Mouse (Mus musculus): ENCODE measurements around the gene Ptk6.
"Not testable (repeated sequence)": the region's sequence is repeated elsewhere in the genome, so short reads cannot be mapped to it uniquely, and the experiment has no call there.

Gene Ptk6

GRCm38 (mm10) chr2:181212389-181213020 is 9.9 kb upstream of the Ptk6 start:
- Histone ChIP-seq H3K36me3 (ENCODE audit: insufficient read depth, low read length) (no peaks in the 10 kb centered on the region), H3K4me1 (replicated peaks; ENCODE audit: low read depth, low read length) (peaks cover 31% of the 10 kb centered on the region), H3K27me3 (ENCODE audit: insufficient read depth, low read length) (peaks cover 75% of the 10 kb centered on the region), H3K4me3 (replicated peaks; ENCODE audit: low read length) (peak overlapping the region; percentile 70), H3K9me3 (ENCODE audit: low read length) (no peaks in the 10 kb centered on the region)
- TF ChIP-seq POU5F1 (IDR thresholded peaks at IDR 0.05; ENCODE audit: borderline replicate concordance, low read length) (no peak), NANOG (IDR thresholded peaks at IDR 0.05; ENCODE audit: borderline replicate concordance, low read length) (no peak), CTCF (conservative IDR thresholded peaks at IDR 0.05; ENCODE audit: low read length) (no peak)

GRCm38 (mm10) chr2:181206118-181206517 is 3.5 kb upstream of the Ptk6 start:
- Histone ChIP-seq H3K27me3 (ENCODE audit: insufficient read depth, low read length) (peaks cover 46% of the 10 kb centered on the region), H3K36me3 (ENCODE audit: insufficient read depth, low read length) (no peaks in the 10 kb centered on the region), H3K4me1 (replicated peaks; ENCODE audit: low read depth, low read length) (peaks cover 7% of the 10 kb centered on the region), H3K9me3 (ENCODE audit: low read length) (no peaks in the 10 kb centered on the region), H3K4me3 (replicated peaks; ENCODE audit: low read length) (no peak overlapping the region)
- TF ChIP-seq NANOG (IDR thresholded peaks at IDR 0.05; ENCODE audit: borderline replicate concordance, low read length), result no peak
- TF ChIP-seq CTCF (conservative IDR thresholded peaks at IDR 0.05; ENCODE audit: low read length), result no peak
- TF ChIP-seq POU5F1 (IDR thresholded peaks at IDR 0.05; ENCODE audit: borderline replicate concordance, low read length), result no peak

GRCm38 (mm10) chr2:181205678-181206077 is 3.1 kb upstream of the Ptk6 start:
- TF ChIP-seq POU5F1 (IDR thresholded peaks at IDR 0.05; ENCODE audit: borderline replicate concordance, low read length) (no peak), NANOG (IDR thresholded peaks at IDR 0.05; ENCODE audit: borderline replicate concordance, low read length) (no peak), CTCF (conservative IDR thresholded peaks at IDR 0.05; ENCODE audit: low read length) (no peak)
- no peaks in the 10 kb centered on the region for H3K36me3 ChIP-seq (ENCODE audit: insufficient read depth, low read length)

GRCm38 (mm10) chr2:181202886-181203285 is 297 bp upstream of the Ptk6 start:
- no peak overlapping the region for H3K4me3 ChIP-seq (replicated peaks; ENCODE audit: low read length)
- peaks cover 7% of the 10 kb centered on the region for H3K4me1 ChIP-seq (replicated peaks; ENCODE audit: low read depth, low read length)
- no peaks in the 10 kb centered on the region for H3K36me3 ChIP-seq (ENCODE audit: insufficient read depth, low read length)
- peaks cover 18% of the 10 kb centered on the region for H3K27me3 ChIP-seq (ENCODE audit: insufficient read depth, low read length)
- H3K9me3 ChIP-seq (ENCODE audit: low read length), result no peaks in the 10 kb centered on the region
- no peak for TF ChIP-seq POU5F1 (IDR thresholded peaks at IDR 0.05; ENCODE audit: borderline replicate concordance, low read length)
- no peak for TF ChIP-seq NANOG (IDR thresholded peaks at IDR 0.05; ENCODE audit: borderline replicate concordance, low read length)
- no peak for TF ChIP-seq CTCF (conservative IDR thresholded peaks at IDR 0.05; ENCODE audit: low read length)

More at GRCm38 (mm10) chr2:181205678-181206077, 3.1 kb upstream of the Ptk6 start:
- Histone ChIP-seq H3K9me3 (ENCODE audit: low read length) (no peaks in the 10 kb centered on the region), H3K4me3 (replicated peaks; ENCODE audit: low read length) (no peak overlapping the region), H3K27me3 (ENCODE audit: insufficient read depth, low read length) (peaks cover 42% of the 10 kb centered on the region), H3K4me1 (replicated peaks; ENCODE audit: low read depth, low read length) (peaks cover 7% of the 10 kb centered on the region)

GRCm38 (mm10) chr2:181201606-181202005 is 983 bp downstream of the Ptk6 start:
- Histone ChIP-seq H3K9me3 (ENCODE audit: low read length) (no peaks in the 10 kb centered on the region), H3K4me1 (replicated peaks; ENCODE audit: low read depth, low read length) (peaks cover 7% of the 10 kb centered on the region), H3K36me3 (ENCODE audit: insufficient read depth, low read length) (no peaks in the 10 kb centered on the region), H3K27me3 (ENCODE audit: insufficient read depth, low read length) (peaks cover 12% of the 10 kb centered on the region), H3K4me3 (replicated peaks; ENCODE audit: low read length) (no peak overlapping the region)
- TF ChIP-seq POU5F1 (IDR thresholded peaks at IDR 0.05; ENCODE audit: borderline replicate concordance, low read length), result no peak
- no peak for TF ChIP-seq NANOG (IDR thresholded peaks at IDR 0.05; ENCODE audit: borderline replicate concordance, low read length)
- TF ChIP-seq CTCF (conservative IDR thresholded peaks at IDR 0.05; ENCODE audit: low read length), result no peak

- peaks cover 7% of the 10 kb centered on the region for H3K27me3 ChIP-seq (ENCODE audit: insufficient read depth, low read length)
- no peaks in the 10 kb centered on the region for H3K36me3 ChIP-seq (ENCODE audit: insufficient read depth, low read length)
- H3K4me3 ChIP-seq (replicated peaks; ENCODE audit: low read length), result no peak overlapping the region
- TF ChIP-seq NANOG (IDR thresholded peaks at IDR 0.05; ENCODE audit: borderline replicate concordance, low read length) (no peak), POU5F1 (IDR thresholded peaks at IDR 0.05; ENCODE audit: borderline replicate concordance, low read length) (no peak), CTCF (conservative IDR thresholded peaks at IDR 0.05; ENCODE audit: low read length) (no peak)
- H3K4me1 ChIP-seq (replicated peaks; ENCODE audit: low read depth, low read length), result peaks cover 20% of the 10 kb centered on the region
- no peaks in the 10 kb centered on the region for H3K9me3 ChIP-seq (ENCODE audit: low read length)
These were observed 5.8 kb downstream of the Ptk6 start for GRCm38 (mm10) chr2:181196628-181197300.

- H3K4me1 ChIP-seq (replicated peaks; ENCODE audit: low read depth, low read length), result peaks cover 52% of the 10 kb centered on the region
- TF ChIP-seq NANOG (IDR thresholded peaks at IDR 0.05; ENCODE audit: borderline replicate concordance, low read length), result no peak
- TF ChIP-seq POU5F1 (IDR thresholded peaks at IDR 0.05; ENCODE audit: borderline replicate concordance, low read length), result no peak
- TF ChIP-seq CTCF (conservative IDR thresholded peaks at IDR 0.05; ENCODE audit: low read length), result no peak
- H3K4me3 ChIP-seq (replicated peaks; ENCODE audit: low read length), result no peak overlapping the region
- H3K36me3 ChIP-seq (ENCODE audit: insufficient read depth, low read length), result peaks cover 17% of the 10 kb centered on the region
- no peaks in the 10 kb centered on the region for H3K9me3 ChIP-seq (ENCODE audit: low read length)
- peaks cover 7% of the 10 kb centered on the region for H3K27me3 ChIP-seq (ENCODE audit: insufficient read depth, low read length)
These were observed 9.5 kb downstream of the Ptk6 start for GRCm38 (mm10) chr2:181193044-181193443.

- peaks cover 52% of the 10 kb centered on the region for H3K4me1 ChIP-seq (replicated peaks; ENCODE audit: low read depth, low read length)
- H3K36me3 ChIP-seq (ENCODE audit: insufficient read depth, low read length), result peaks cover 17% of the 10 kb centered on the region
These were observed 10.7 kb downstream of the Ptk6 start for GRCm38 (mm10) chr2:181191936-181192335.

GRCm38 (mm10) chr2:181191385-181191784 is 11.2 kb downstream of the Ptk6 start:
- H3K9me3 ChIP-seq (ENCODE audit: low read length); H3K27me3 ChIP-seq (ENCODE audit: insufficient read depth, low read length); H3K4me3 ChIP-seq (replicated peaks; ENCODE audit: low read length): not testable (repeated sequence)
- peaks cover 17% of the 10 kb centered on the region for H3K36me3 ChIP-seq (ENCODE audit: insufficient read depth, low read length)
- peaks cover 52% of the 10 kb centered on the region for H3K4me1 ChIP-seq (replicated peaks; ENCODE audit: low read depth, low read length)

More at GRCm38 (mm10) chr2:181191936-181192335, 10.7 kb downstream of the Ptk6 start:
- Histone ChIP-seq H3K27me3 (ENCODE audit: insufficient read depth, low read length) (peaks cover 7% of the 10 kb centered on the region), H3K4me3 (replicated peaks; ENCODE audit: low read length) (no peak overlapping the region), H3K9me3 (ENCODE audit: low read length) (no peaks in the 10 kb centered on the region)
- TF ChIP-seq CTCF (conservative IDR thresholded peaks at IDR 0.05; ENCODE audit: low read length) (no peak), NANOG (IDR thresholded peaks at IDR 0.05; ENCODE audit: borderline replicate concordance, low read length) (no peak), POU5F1 (IDR thresholded peaks at IDR 0.05; ENCODE audit: borderline replicate concordance, low read length) (no peak)

Data from E14TG2a.4 (cell line).